Mouse (Mus musculus) testis, adult 2 months (tissue): ENCODE measurements around the gene Cdk9.

Experiments used
- CTCF ChIP-seq: fragments of 200-500 bp; IDR thresholded peaks from 2 replicates; pipeline ENCODE4 v1.5.1; 2012; ENCODE audit warnings: low read depth, mild to moderate bottlenecking, inconsistent platforms, low read length, moderate library complexity; ENCODE audit not compliant: control insufficient read depth, insufficient read depth, insufficient replicate concordance
- POLR2A ChIP-seq: fragments of 200-500 bp; IDR thresholded peaks from 2 replicates; pipeline ENCODE4 v1.6.1; 2012; ENCODE audit warnings: low read depth, mild to moderate bottlenecking, inconsistent platforms, low read length, moderate library complexity; ENCODE audit not compliant: control insufficient read depth

DNA sequence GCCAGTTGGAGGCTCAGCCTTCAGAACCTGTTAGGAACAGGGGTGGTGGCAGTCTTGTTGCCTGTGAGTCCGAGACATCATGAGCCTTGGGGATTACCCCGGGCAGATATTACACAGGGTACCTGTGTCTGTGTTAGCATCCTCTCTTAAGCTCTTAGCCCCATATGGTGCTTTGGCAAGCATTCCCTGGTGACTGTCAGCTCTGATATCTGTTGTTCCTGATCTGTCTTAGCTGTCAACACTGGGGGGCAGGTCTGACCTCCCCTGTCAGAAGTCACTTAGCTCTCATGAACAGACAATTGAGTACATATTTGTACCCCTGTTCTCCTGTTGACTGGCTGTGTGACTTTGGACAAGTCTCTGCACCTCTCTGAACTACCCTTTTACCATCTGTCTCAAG lies 46.1 kb upstream of the Cdk9 start:
- no peak for TF ChIP-seq POLR2A
- TF ChIP-seq CTCF: no peak
